Mouse (Mus musculus) intestine, postnatal 0 days (tissue): ENCODE results near the gene App. TPM values are rescaled to one million over a fixed set of nuclear protein-coding genes. Genes with fewer than 3 reads are reported as not detected.

ENCODE experiments used
- ATAC-seq: fragments of 200-750 bp; cut with Nextera tagmentation; 2 replicates; pipeline ENCODE4 v1.8.0; 2017; ENCODE audit warnings: mild to moderate bottlenecking, moderate TSS enrichment, moderate library complexity
- H3K27ac ChIP-seq: fragments of 300-500 bp; sonication (generic); 2 replicates; pipeline ENCODE4 v1.5.1; 2014; ENCODE audit warnings: mild to moderate bottlenecking, low read depth, low read length, moderate library complexity
- H3K27me3 ChIP-seq: fragments of 300-500 bp; sonication (generic); replicated peaks from 2 replicates; pipeline ENCODE4 v1.6.1; 2014; ENCODE audit warnings: low read length, mixed read lengths; ENCODE audit not compliant: control insufficient read depth, insufficient read depth
- H3K36me3 ChIP-seq: fragments of 300-500 bp; sonication (generic); 2 replicates; pipeline ENCODE4 v1.6.1; 2014; ENCODE audit warnings: mild to moderate bottlenecking, moderate library complexity; ENCODE audit not compliant: control insufficient read depth, insufficient read depth
- H3K4me1 ChIP-seq: fragments of 300-500 bp; sonication (generic); replicated peaks from 2 replicates; pipeline ENCODE4 v1.6.1; 2014; ENCODE audit warnings: antibody characterized with exemption, low read length, mixed read lengths; ENCODE audit not compliant: control insufficient read depth, insufficient read depth
- H3K4me2 ChIP-seq: fragments of 300-500 bp; sonication (generic); replicated peaks from 2 replicates; pipeline ENCODE4 v1.6.1; 2014; ENCODE audit warnings: low read depth, mild to moderate bottlenecking, moderate library complexity
- H3K4me3 ChIP-seq: fragments of 300-500 bp; sonication (generic); 2 replicates; pipeline ENCODE4 v1.5.1; 2014; ENCODE audit warnings: low read depth, low read length
- H3K9ac ChIP-seq: fragments of 300-500 bp; sonication (generic); 2 replicates; pipeline ENCODE4 v1.6.1; 2014; ENCODE audit warnings: mild to moderate bottlenecking, low read depth, low read length
- H3K9me3 ChIP-seq: fragments of 300-500 bp; sonication (generic); 2 replicates; pipeline ENCODE4 v1.6.1; 2016; ENCODE audit warnings: mixed run types; ENCODE audit not compliant: control insufficient read depth
- CTCF ChIP-seq: sonication (generic); IDR thresholded peaks from 2 replicates; pipeline ENCODE4 v1.5.1; 2016; ENCODE audit warnings: low read depth, mild to moderate bottlenecking, control low read depth, antibody characterized with exemption, moderate library complexity
- WGBS: fragments of 180-500 bp; shearing (Covaris S2); extraction: QIAGEN DNeasy Blood & Tissue Kit; methylation state at CpG from one replicate; pipeline ENCODE4 v1.1.7; 2014; 5-methylcytosine and 5-hydroxymethylcytosine counted together
- polyA plus RNA-seq: library from polyadenylated mRNA; unstranded; fragments of >200 nt; fragmentation: Nextera tagmentation; extraction: Ambion mirVana; gene quantifications from 2 replicates; pipeline ENCODE4 v1.2.1, GENCODE M21; 2015

App gene
- polyA plus RNA-seq, 1 experiment from 2014 or later, result 191 TPM

DNA sequence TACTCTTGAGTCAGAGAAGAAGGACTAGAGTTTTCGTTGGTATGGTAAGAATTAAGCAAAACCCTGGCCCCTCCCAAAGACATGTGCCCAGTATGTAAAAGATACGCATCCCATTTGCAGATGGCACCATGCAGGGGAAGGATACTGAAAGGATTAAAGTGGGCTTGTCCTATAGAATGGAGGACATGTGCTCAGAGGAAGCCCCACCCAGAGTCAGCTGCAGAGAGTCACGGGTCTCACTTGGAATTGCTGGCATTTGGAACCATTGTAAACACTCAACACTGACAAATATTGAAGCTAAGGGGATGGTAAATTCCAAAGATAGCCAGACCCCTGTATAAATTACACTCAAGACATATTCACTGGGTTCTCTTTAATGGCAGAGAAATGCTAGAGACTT lies 7.1 kb upstream of the App start:
- WGBS, result 67% methylated on average over 3 of the region's 3 CpGs
- ATAC-seq, result no peak
- H3K27me3 ChIP-seq, result no peaks in the 10 kb centered on the region
- no peaks in the 10 kb centered on the region for H3K4me1 ChIP-seq
- TF ChIP-seq CTCF, result no peak
- no peak overlapping the region for H3K4me2 ChIP-seq
- H3K9ac ChIP-seq, result no peak overlapping the region
- no peaks in the 10 kb centered on the region for H3K36me3 ChIP-seq
- H3K4me3 ChIP-seq, result no peak overlapping the region
- H3K9me3 ChIP-seq, result no peaks in the 10 kb centered on the region
- H3K27ac ChIP-seq, result no peak overlapping the region

DNA sequence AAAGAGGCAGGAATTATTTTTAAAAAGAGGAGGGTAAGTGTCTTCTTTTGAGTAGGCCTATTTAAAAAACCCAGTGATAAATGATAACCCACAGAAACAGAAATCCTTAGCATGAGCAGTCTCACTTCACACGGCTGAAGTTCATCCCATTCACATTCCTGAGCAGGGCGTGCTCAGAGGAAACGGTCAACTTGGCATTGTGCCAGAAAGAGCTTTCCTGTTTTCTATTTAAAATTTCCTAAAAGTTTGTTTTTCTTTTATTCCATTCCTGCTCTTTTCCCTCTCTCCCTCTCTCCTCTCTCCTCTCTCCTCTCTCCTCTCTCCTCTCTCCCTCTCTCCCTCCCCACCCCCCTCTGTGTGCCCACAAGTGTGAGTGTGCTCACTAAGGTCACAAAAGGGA lies 3.1 kb upstream of the App start:
- H3K4me1 ChIP-seq, result no peaks in the 10 kb centered on the region
- H3K4me3 ChIP-seq, result no peak overlapping the region
- no peaks in the 10 kb centered on the region for H3K27me3 ChIP-seq
- no peak overlapping the region for H3K27ac ChIP-seq
- no peaks in the 10 kb centered on the region for H3K9me3 ChIP-seq
- no peak for ATAC-seq
- H3K4me2 ChIP-seq, result no peak overlapping the region
- H3K9ac ChIP-seq, result no peak overlapping the region
- TF ChIP-seq CTCF, result no peak
- WGBS, result 2% methylated on average over 3 of the region's 3 CpGs
- H3K36me3 ChIP-seq, result no peaks in the 10 kb centered on the region

- peaks cover 4% of the 10 kb centered on the region; the same call in 1 of the 2 replicates for H3K4me1 ChIP-seq
- WGBS, result under 1% methylated on average over 67 of the region's 68 CpGs
- peak overlapping the region; percentile 88 for H3K4me2 ChIP-seq
- peak overlapping the region; percentile 95 for H3K4me3 ChIP-seq
- H3K27me3 ChIP-seq, result no peaks in the 10 kb centered on the region
- peak; percentile 66 for ATAC-seq
- H3K27ac ChIP-seq, result peak overlapping the region; percentile 85
- TF ChIP-seq CTCF, result peak; percentile 13; the same call in 1 of the 2 replicates
- no peaks in the 10 kb centered on the region for H3K9me3 ChIP-seq
- 0 out of 2 replicates have a peak, but pooled peaks cover 6% of the 10 kb centered on the region for H3K36me3 ChIP-seq
- peak overlapping the region; percentile 86 for H3K9ac ChIP-seq
Measured at GRCm38 (mm10) chr16:85172571-85173372, 794 bp downstream of the App start.

DNA sequence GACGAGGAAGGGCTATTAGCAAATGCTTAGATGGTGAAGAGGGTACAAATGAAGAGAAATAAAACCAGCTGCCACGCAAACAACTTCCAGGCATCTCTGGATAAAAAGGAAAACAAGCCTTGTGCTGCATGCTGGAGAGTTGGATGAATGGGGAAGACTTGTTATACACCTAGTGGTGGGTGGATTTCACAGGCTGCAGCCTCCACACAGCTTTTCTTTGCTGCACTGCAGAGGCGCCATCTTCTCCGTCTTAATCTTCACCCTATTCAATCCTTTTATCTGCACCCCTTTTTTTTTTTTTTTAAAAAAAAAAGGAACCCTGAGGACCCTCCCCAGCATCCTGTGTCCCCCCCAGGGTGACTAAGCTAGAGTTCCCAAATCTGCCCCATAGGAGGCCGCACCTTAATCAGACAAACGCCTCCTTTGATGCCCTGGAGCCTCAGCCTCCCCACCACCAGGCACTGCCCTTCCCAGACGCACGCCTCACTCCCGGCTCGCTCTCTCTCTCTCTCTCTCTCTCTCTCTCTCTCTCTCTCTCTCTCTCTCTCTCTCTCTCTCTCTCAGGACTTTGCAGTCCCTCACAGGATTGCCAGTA lies 1.5 kb downstream of the App start:
- 6% methylated on average over 10 of the region's 10 CpGs for WGBS
- Histone ChIP-seq H3K9ac (peak overlapping the region; percentile 86), H3K9me3 (no peaks in the 10 kb centered on the region), H3K4me1 (peaks cover 4% of the 10 kb centered on the region; the same call in 1 of the 2 replicates), H3K4me3 (peak overlapping the region; percentile 95), H3K27me3 (no peaks in the 10 kb centered on the region), H3K4me2 (peak overlapping the region; percentile 88), H3K27ac (peak overlapping the region; percentile 85), H3K36me3 (0 out of 2 replicates have a peak, but pooled peaks cover 6% of the 10 kb centered on the region)
- peak; percentile 46 for ATAC-seq
- TF ChIP-seq CTCF, result peak; percentile 59

DNA sequence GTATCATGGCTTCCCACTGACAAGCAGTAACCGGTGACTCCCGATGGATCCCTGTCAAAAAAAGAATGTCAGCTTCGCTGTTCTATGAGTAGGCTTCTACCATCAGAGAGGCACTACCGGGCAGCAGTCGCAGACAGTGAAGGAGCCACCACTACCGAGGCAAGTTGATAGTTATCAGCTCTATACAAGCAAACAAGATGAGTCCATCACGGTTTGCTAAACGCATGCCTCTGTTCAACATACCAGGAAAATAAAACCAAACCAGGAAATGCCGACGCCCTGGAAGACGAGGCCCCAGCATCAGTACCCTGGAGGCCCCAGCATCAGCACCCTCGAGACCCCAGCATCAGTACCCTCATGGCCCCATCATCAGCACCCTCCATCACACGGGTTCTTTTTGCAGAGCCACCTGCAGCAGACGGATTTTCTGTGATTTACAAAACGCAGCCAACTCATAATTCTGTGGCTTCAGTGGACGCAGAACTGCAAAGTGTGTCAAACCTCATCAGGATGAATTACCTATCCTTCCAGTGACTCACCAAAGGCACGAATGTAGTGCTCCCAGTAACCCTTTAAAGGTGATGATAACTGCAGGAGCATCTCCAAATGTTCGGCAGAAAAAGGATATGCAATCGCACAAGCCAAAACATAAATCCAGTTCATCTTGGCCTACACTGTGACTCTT lies 2.6 kb downstream of the App start:
- no peak overlapping the region for H3K9ac ChIP-seq
- H3K9me3 ChIP-seq, result no peaks in the 10 kb centered on the region
- H3K27me3 ChIP-seq, result no peaks in the 10 kb centered on the region
- no peak overlapping the region for H3K27ac ChIP-seq
- ATAC-seq, result no peak
- 0 out of 2 replicates have a peak, but pooled peaks cover 6% of the 10 kb centered on the region for H3K36me3 ChIP-seq
- peaks cover 4% of the 10 kb centered on the region; the same call in 1 of the 2 replicates for H3K4me1 ChIP-seq
- H3K4me2 ChIP-seq, result peak overlapping the region; percentile 28
- no peak overlapping the region for H3K4me3 ChIP-seq
- TF ChIP-seq CTCF, result no peak
- WGBS, result 55% methylated on average over 19 of the region's 19 CpGs

DNA sequence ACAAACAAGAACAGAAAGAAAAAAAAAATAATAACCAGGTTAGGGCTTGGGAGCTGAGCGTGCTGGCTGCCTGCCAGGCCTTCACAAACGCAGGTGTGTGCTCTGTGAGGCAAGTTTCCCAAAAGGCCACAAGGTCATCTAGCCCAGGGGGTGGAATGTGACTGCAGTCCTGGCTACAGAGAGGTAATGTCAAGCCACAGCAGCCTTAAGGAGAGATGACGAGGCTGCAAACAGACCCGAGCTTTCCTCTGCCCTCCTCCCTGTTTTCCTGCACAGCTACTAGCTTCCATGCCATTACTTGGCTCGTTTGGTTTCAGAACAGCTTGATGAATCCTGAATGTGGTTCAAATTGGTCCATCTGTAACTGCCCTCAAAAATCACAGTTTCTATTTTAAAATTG lies 4.7 kb downstream of the App start:
- TF ChIP-seq CTCF, result no peak
- no peak for ATAC-seq
- Histone ChIP-seq H3K27ac (no peak overlapping the region), H3K9ac (no peak overlapping the region), H3K9me3 (no peaks in the 10 kb centered on the region), H3K27me3 (no peaks in the 10 kb centered on the region), H3K4me3 (no peak overlapping the region), H3K4me1 (peaks cover 4% of the 10 kb centered on the region; the same call in 1 of the 2 replicates), H3K4me2 (no peak overlapping the region), H3K36me3 (0 out of 2 replicates have a peak, but pooled peaks cover 6% of the 10 kb centered on the region)
- WGBS, result 28% methylated on average over 5 of the region's 5 CpGs
